Mouse (Mus musculus) lung, adult 2 months (tissue): ENCODE results near the gene Gadd45b.

Experiments used
- CTCF ChIP-seq: fragments of 200-500 bp; IDR thresholded peaks from 2 replicates; pipeline ENCODE4 v1.5.1; 2011; ENCODE audit warnings: mild to moderate bottlenecking, low read length, control low read depth; ENCODE audit not compliant: insufficient read depth
- POLR2A ChIP-seq: fragments of 200-500 bp; IDR thresholded peaks from 2 replicates; pipeline ENCODE4 v1.6.1; 2011; ENCODE audit warnings: low read depth, mild to moderate bottlenecking, control low read depth, low read length, borderline replicate concordance; ENCODE audit errors: extremely low read depth

DNA sequence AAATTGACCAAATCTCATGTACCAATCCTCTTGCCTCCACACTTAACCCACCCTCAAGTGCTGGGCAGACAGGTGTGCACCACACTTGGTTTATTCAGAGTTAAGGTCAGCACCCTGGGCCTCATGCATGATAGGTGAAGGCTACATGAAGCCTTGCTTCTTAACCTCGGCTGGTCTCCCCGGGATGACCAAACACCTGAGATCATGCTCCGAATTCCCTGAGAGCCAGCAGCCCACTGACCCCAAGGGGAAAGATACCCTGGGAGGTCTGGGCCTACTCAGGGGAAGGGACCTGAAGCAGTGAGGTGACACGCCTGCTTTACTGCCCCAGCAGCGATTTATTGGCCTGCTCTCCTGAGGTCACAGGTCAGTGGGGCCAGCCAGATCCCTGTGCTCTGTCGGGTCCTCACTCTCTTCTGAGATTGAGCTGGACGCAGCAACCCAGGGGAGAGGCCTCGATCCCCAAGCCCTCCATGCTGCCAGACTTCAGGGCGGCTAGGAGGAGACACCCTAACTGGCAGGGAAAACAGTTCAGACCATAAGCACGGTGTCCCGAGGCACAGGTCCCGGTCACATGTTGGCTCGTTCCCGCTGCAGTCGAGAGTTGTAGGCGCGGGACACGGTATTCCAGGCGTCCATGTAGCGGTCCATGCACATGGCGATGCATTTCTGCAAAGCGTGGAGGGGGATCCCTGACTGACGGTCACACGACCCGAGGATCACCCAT is 30.1 kb upstream of the Gadd45b start:
- no peak for TF ChIP-seq CTCF
- TF ChIP-seq POLR2A: no peak
